Mouse (Mus musculus) lung, postnatal 0 days (tissue): ENCODE results near the gene Hist1h2bj.

Source experiments
- CTCF ChIP-seq: IDR thresholded peaks from 2 replicates; pipeline ENCODE4 v1.5.1; 2016; ENCODE audit warnings: antibody characterized with exemption, mild to moderate bottlenecking
- EP300 ChIP-seq: IDR thresholded peaks from 2 replicates; pipeline ENCODE4 v1.6.1; 2016; ENCODE audit warnings: antibody characterized with exemption, mild to moderate bottlenecking, control low read depth

- TF ChIP-seq CTCF (no peak), EP300 (no peak)
Measured at GRCm38 (mm10) chr13:22039951-22040463, 3.0 kb upstream of the Hist1h2bj start.
